Mouse (Mus musculus) lung, embryonic 16.5 days (tissue): Measurements from ENCODE around the gene 4930558K02Rik. TPM values are rescaled to one million over a fixed set of nuclear protein-coding genes. Genes with fewer than 3 reads are reported as not detected.
A peak's percentile ranks its signal among the peaks of the same experiment; 100 is the strongest.

Experiments
- ATAC-seq: fragments of 200-750 bp; cut with Nextera tagmentation; 2 replicates; pipeline ENCODE4 v1.8.0; 2017; ENCODE audit warnings: low read depth, mild to moderate bottlenecking, moderate library complexity
- H3K27ac ChIP-seq: fragments of 300-500 bp; sonication (generic); 2 replicates; pipeline ENCODE4 v1.5.1; 2014; ENCODE audit warnings: mild to moderate bottlenecking, control low read depth, low read length
- H3K27me3 ChIP-seq: fragments of 300-500 bp; sonication (generic); 2 replicates; pipeline ENCODE4 v1.6.1; 2014; ENCODE audit warnings: low read depth, low read length, mixed read lengths; ENCODE audit not compliant: control insufficient read depth, insufficient read depth
- H3K36me3 ChIP-seq: fragments of 300-500 bp; sonication (generic); 2 replicates; pipeline ENCODE4 v1.6.1; 2014; ENCODE audit warnings: low read length; ENCODE audit not compliant: control insufficient read depth, insufficient read depth
- H3K4me1 ChIP-seq: fragments of 300-500 bp; sonication (generic); replicated peaks from 2 replicates; pipeline ENCODE4 v1.6.1; 2014; ENCODE audit warnings: low read length, mixed read lengths; ENCODE audit not compliant: control insufficient read depth, insufficient read depth
- H3K4me2 ChIP-seq: fragments of 300-500 bp; sonication (generic); 2 replicates; pipeline ENCODE4 v1.6.1; 2014; ENCODE audit warnings: low read depth, low read length, control low read depth
- H3K4me3 ChIP-seq: fragments of 300-500 bp; sonication (generic); 2 replicates; pipeline ENCODE4 v1.5.1; 2014; ENCODE audit warnings: mild to moderate bottlenecking, low read length, control low read depth
- H3K9ac ChIP-seq: fragments of 300-500 bp; sonication (generic); 2 replicates; pipeline ENCODE4 v1.6.1; 2014; ENCODE audit warnings: low read length, control low read depth
- H3K9me3 ChIP-seq: fragments of 300-500 bp; sonication (generic); 2 replicates; pipeline ENCODE4 v1.6.1; 2016; ENCODE audit warnings: low read length; ENCODE audit not compliant: control insufficient read depth
- WGBS: fragments of 180-500 bp; shearing (Covaris S2); extraction: QIAGEN DNeasy Blood & Tissue Kit; methylation state at CpG from one replicate; pipeline ENCODE4 v1.1.7; 2014; 5-methylcytosine and 5-hydroxymethylcytosine counted together
- polyA plus RNA-seq: library from polyadenylated mRNA; unstranded; fragments of >200 nt; fragmentation: Nextera tagmentation; extraction: Ambion mirVana; gene quantifications from 2 replicates; pipeline ENCODE4 v1.2.1, GENCODE M21; 2015

4930558K02Rik gene
- polyA plus RNA-seq, 1 experiment from 2014 or later = not detected

DNA sequence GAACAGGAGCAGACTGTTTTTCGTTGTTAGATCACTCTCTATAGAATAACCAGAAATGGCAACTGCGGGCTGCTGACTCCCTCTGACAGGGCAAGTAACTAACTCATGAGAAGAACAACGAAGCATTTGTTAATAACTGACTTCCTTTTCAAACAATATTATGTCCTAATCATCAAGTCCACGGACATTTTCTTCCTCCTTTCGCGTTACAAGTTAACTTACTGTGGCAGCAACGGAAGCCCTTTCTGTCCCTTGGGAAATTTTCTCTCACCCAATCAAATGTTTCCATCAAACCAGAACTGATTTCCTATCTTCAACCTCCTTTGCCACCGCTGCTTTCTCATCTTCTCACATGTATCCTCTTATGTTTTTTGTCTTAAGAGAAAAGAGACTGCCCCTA is 82.2 kb downstream of the 4930558K02Rik start:
- no peaks in the 10 kb centered on the region for H3K27me3 ChIP-seq
- H3K4me2 ChIP-seq = no peak overlapping the region
- no peak overlapping the region for H3K27ac ChIP-seq
- 69% methylated on average over 8 of the region's 8 CpGs for WGBS
- H3K4me1 ChIP-seq = 0 out of 2 replicates have a peak, but pooled peaks cover 3% of the 10 kb centered on the region
- H3K4me3 ChIP-seq = no peak overlapping the region
- ATAC-seq = no peak
- H3K9ac ChIP-seq = no peak overlapping the region
- no peaks in the 10 kb centered on the region for H3K36me3 ChIP-seq
- H3K9me3 ChIP-seq = no peaks in the 10 kb centered on the region

DNA sequence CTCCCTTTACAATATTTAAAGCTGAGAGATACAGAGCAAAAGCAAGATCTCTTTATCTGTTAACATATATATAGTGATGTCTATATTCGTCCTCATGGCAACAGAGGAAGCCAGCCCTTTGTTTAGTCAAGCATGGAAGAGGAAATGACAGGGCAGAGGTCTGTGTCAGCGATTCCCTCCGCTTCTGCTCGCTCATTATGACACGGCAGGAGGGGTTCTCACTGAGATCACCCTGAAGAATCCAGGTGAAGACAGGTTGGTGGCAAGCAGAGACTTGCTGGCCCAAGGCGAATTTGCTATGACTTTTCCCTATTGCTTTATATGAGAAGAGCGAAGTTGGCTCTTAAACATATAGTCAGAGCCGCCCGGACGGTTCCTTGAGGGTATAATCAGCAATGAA is 83.3 kb downstream of the 4930558K02Rik start:
- Histone ChIP-seq H3K36me3 (no peaks in the 10 kb centered on the region), H3K4me1 (0 out of 2 replicates have a peak, but pooled peaks cover 3% of the 10 kb centered on the region), H3K27me3 (no peaks in the 10 kb centered on the region), H3K27ac (no peak overlapping the region), H3K9me3 (no peaks in the 10 kb centered on the region), H3K9ac (no peak overlapping the region), H3K4me2 (peak overlapping the region; percentile 26; the same call in 1 of the 2 replicates), H3K4me3 (no peak overlapping the region)
- 43% methylated on average over 10 of the region's 10 CpGs for WGBS
- 0 out of 2 replicates have a peak, but pooled peaks have one; percentile 26 for ATAC-seq

DNA sequence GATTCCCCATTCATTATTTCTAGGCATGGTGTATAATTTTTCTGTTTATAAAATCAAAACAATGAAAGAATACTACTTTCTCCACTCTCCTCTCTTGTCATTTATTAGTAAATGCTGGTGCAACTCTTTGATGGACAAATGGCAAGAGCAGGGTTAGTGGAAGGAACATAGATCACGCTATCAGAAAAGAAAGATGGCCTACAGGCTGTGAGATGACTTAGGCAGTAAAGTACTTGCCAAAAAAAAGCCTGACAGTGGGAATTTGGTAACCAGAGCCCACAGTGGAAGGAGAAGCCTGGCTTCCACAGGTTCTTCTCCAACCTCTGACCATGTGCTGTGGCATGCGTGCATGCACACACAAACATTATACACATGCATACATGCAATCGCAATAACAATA is 84.4 kb downstream of the 4930558K02Rik start:
- Histone ChIP-seq H3K9ac (no peak overlapping the region), H3K4me2 (no peak overlapping the region), H3K27ac (no peak overlapping the region), H3K9me3 (no peaks in the 10 kb centered on the region), H3K36me3 (no peaks in the 10 kb centered on the region), H3K4me1 (0 out of 2 replicates have a peak, but pooled peaks cover 3% of the 10 kb centered on the region), H3K4me3 (no peak overlapping the region), H3K27me3 (no peaks in the 10 kb centered on the region)
- ATAC-seq = no peak
- 93% methylated on average over 3 of the region's 3 CpGs for WGBS

DNA sequence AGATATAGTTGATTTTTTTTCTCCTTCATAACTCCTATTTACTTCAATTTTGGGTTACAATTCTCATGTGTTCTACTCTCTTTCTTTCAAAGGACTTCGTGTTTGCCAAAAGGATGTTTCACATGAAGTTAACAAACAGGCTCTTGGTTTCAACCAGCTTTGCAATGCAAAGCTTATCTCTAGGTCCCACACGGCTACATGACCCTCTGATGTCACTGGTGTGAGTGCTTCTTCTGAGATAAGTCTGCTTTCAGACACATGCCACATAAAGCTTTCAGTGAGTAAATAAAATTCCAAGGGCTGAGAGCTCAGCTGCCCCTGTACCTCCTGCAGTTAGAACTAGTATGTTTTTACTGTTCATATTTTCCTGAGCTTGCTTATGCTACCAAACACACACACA is 84.9 kb downstream of the 4930558K02Rik start:
- Histone ChIP-seq H3K27me3 (no peaks in the 10 kb centered on the region), H3K4me3 (no peak overlapping the region), H3K4me1 (0 out of 2 replicates have a peak, but pooled peaks cover 3% of the 10 kb centered on the region), H3K9me3 (no peaks in the 10 kb centered on the region), H3K4me2 (no peak overlapping the region), H3K27ac (no peak overlapping the region), H3K36me3 (no peaks in the 10 kb centered on the region), H3K9ac (no peak overlapping the region)
- no peak for ATAC-seq
- WGBS = 19% methylated on average over 2 of the region's 2 CpGs

DNA sequence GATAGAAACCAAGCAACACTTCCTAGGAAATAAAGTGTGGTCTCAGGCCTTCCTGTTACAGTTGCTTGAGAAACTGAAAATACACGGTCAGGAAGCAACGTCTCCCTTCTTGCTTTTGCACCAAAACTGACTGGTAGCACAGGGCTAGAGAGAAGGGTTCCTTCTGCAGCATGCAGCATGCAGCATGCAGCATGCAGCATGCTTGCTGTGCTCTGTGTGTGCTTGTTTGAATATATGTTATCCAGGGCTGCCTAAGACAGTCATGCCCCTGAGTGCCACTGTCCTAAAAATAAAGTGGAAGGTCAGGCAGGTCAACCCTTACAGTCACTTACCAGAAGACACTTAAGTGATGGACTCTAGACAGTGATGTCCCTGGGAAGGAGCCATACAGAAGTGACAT is 85.3 kb downstream of the 4930558K02Rik start:
- no peaks in the 10 kb centered on the region for H3K9me3 ChIP-seq
- 0 out of 2 replicates have a peak, but pooled peaks cover 3% of the 10 kb centered on the region for H3K4me1 ChIP-seq
- no peak overlapping the region for H3K4me3 ChIP-seq
- ATAC-seq = no peak
- H3K4me2 ChIP-seq = no peak overlapping the region
- no peak overlapping the region for H3K27ac ChIP-seq
- H3K36me3 ChIP-seq = no peaks in the 10 kb centered on the region
- WGBS = 35% methylated on average over 2 of the region's 2 CpGs
- H3K9ac ChIP-seq = no peak overlapping the region
- H3K27me3 ChIP-seq = no peaks in the 10 kb centered on the region

Other genes starting within 250 kb of the 4930558K02Rik start
- not detected in 2 replicates for gene Fasl, start 191.1 kb downstream of the 4930558K02Rik start, polyA plus RNA-seq
- 17.4 and 17.9 TPM in 2 replicates for gene Suco, start 103.0 kb downstream of the 4930558K02Rik start, polyA plus RNA-seq
- gene Pigc, start 10.4 kb downstream of the 4930558K02Rik start, polyA plus RNA-seq = 35.7 and 38.0 TPM in 2 replicates